Mouse (Mus musculus) C2C12 (cell line): Measurements from ENCODE around the gene Wrap53. TPM values are rescaled to one million over a fixed set of nuclear protein-coding genes. Genes with fewer than 3 reads are reported as not detected.

ENCODE experiments used
- H3K27me3 ChIP-seq: one replicate; pipeline ENCODE4 v1.6.1; 2011; ENCODE audit not compliant: control insufficient read depth, insufficient read depth, insufficient read length
- H3K36me3 ChIP-seq: one replicate; pipeline ENCODE4 v1.6.1; 2011; ENCODE audit not compliant: control insufficient read depth, insufficient read depth
- H3K4me3 ChIP-seq: one replicate; pipeline ENCODE4 v1.5.1; 2011; ENCODE audit warnings: mild to moderate bottlenecking, control low read depth; ENCODE audit not compliant: poor library complexity, insufficient read depth, severe bottlenecking
- H3K79me2 ChIP-seq: one replicate; pipeline ENCODE4 v1.6.1; 2011; ENCODE audit not compliant: control insufficient read depth, insufficient read depth
- H3K79me3 ChIP-seq: one replicate; pipeline ENCODE4 v1.6.1; 2011; ENCODE audit warnings: low read depth, control low read depth
- H3ac ChIP-seq: one replicate; pipeline ENCODE3; 2011; ENCODE audit warnings: low read depth; ENCODE audit not compliant: control insufficient read depth, insufficient read length
- CEBPB ChIP-seq: IDR thresholded peaks from one replicate; pipeline ENCODE4 v1.6.1; 2011; ENCODE audit warnings: low read depth, mild to moderate bottlenecking, control low read depth, moderate library complexity
- CTCF ChIP-seq: IDR thresholded peaks from one replicate; pipeline ENCODE4 v1.5.1; 2011; ENCODE audit not compliant: control insufficient read depth, insufficient read depth, insufficient read length
- FOSL1 ChIP-seq: IDR thresholded peaks from one replicate; pipeline ENCODE4 v1.8.0; 2011; ENCODE audit warnings: mild to moderate bottlenecking, low read length; ENCODE audit not compliant: poor library complexity, insufficient read depth, severe bottlenecking
- MAX ChIP-seq: IDR thresholded peaks from one replicate; pipeline ENCODE4 v1.6.1; 2011; ENCODE audit warnings: mild to moderate bottlenecking, control low read depth
- MYOD1 ChIP-seq: IDR thresholded peaks from one replicate; pipeline ENCODE4 v1.6.1; 2011; ENCODE audit warnings: low read depth; ENCODE audit not compliant: control insufficient read depth, insufficient read length
- MYOG ChIP-seq: IDR thresholded peaks from one replicate; pipeline ENCODE4 v1.6.1; 2011; ENCODE audit not compliant: control insufficient read depth, insufficient read length; ENCODE audit errors: extremely low read depth
- USF1 ChIP-seq: IDR thresholded peaks from one replicate; pipeline ENCODE4 v1.6.1; 2011; ENCODE audit warnings: low read depth, mild to moderate bottlenecking, control low read depth, moderate library complexity
- polyA plus RNA-seq: library from polyadenylated mRNA; unstranded; fragments of >200 nt; fragmentation: generic; extraction: Trizol; gene quantifications from one replicate; pipeline ENCODE4 v1.2.1, GENCODE M21; 2012; ENCODE audit warnings: missing spikeins

Wrap53 gene
- polyA plus RNA-seq, 1 experiment: 21.9 TPM

DNA sequence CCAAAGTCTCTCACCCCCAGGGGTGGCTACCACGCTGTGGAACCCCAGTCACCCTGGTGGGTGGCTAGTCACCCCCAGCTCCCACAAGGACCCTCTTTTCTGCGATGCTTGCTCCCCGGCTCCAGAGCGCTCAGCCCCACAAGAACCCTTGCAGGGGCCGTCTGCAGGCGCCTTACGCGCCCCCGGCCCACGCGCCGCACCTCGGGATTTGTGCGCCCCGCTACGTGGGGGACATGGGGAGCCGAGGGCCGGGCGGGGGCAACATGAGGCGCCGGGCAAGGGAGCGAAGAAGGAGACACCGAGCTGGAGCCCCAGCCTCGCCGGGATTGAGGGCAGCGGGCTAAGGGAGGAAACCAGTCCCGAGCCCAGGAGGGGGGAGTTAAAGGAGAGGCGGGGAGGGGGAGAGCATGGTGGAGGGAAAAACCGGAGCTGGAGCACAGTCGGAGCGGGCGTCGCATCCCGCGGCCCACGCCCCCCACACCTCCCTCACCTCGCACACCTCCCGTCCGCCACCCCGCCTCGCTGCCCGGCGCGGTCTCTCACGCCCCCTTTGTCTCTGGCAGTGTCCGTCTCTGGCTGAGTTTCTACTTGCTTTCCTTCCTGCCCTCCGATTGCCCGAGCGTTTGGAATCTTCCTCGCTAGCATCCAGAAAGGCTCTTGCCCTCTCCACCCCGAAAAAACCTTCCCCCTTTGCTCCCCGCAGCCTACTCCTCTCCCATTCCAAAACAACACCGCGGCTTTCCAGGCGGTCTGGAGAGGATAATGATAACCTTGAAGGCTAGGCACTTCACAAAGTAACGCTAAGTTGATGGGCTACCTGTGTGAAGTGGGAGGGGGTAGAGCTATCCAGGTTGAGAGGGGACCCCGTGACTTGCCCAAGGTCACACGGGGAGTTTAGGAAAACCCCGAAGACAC lies 19.9 kb downstream of the Wrap53 start, which contains the start of gene Efnb3:
Gene Efnb3 (minus strand): TSS at position 355 of the 915 bp plus-strand sequence.
- Histone ChIP-seq H3ac (no peak within 1 kb of the TSS), H3K4me3 (no peak within 1 kb of the TSS), H3K79me3 (no peaks in the 10 kb centered on the region), H3K79me2 (no peaks in the 10 kb centered on the region), H3K36me3 (peaks cover 29% of the 10 kb centered on the region), H3K27me3 (no peaks in the 10 kb centered on the region)
- no peak for TF ChIP-seq MYOG
- no peak for TF ChIP-seq CEBPB
- TF ChIP-seq MAX: no peak
- no peak for TF ChIP-seq FOSL1
- no peak for TF ChIP-seq CTCF
- no peak for TF ChIP-seq MYOD1
- no peak for TF ChIP-seq USF1

DNA sequence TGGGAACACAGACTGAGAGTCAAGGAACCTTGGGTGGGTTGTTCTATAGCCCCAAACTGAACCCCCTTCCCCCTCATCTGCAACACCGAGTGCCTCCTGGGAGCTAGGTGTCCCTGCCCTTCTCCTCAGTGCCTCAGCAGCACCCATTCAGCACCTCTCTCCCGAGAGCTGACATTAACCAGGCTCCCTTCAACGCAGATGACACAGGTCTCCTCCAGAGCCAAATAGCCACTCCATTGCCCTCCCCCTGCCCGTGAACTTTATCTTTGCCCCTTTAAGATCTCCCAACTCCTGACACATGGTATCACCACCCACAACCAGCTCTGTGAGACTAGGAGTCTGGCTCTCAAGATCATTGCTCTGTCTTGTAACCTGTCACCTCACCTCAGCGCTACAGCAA lies 20.9 kb downstream of the Wrap53 start:
- TF ChIP-seq MYOD1 (no peak), CEBPB (no peak), MAX (no peak), USF1 (no peak), CTCF (no peak), FOSL1 (no peak), MYOG (no peak)
- no peak overlapping the region for H3K4me3 ChIP-seq
- peaks cover 23% of the 10 kb centered on the region for H3K36me3 ChIP-seq

GRCm38 (mm10) chr11:69558756-69559155 lies 21.3 kb downstream of the Wrap53 start:
- TF ChIP-seq CEBPB (no peak), MYOG (no peak), CTCF (no peak), MYOD1 (no peak), MAX (no peak), FOSL1 (no peak), USF1 (no peak)
- no peak overlapping the region for H3ac ChIP-seq
- H3K79me2 ChIP-seq: no peaks in the 10 kb centered on the region
- no peaks in the 10 kb centered on the region for H3K79me3 ChIP-seq
- H3K27me3 ChIP-seq: no peaks in the 10 kb centered on the region
- H3K36me3 ChIP-seq: peaks cover 20% of the 10 kb centered on the region
- no peak overlapping the region for H3K4me3 ChIP-seq

More for the DNA sequence above, 20.9 kb downstream of the Wrap53 start:
- Histone ChIP-seq H3K27me3 (no peaks in the 10 kb centered on the region), H3K79me3 (no peaks in the 10 kb centered on the region), H3K79me2 (no peaks in the 10 kb centered on the region), H3ac (no peak overlapping the region)

- Histone ChIP-seq H3ac (no peak overlapping the region), H3K4me3 (no peak overlapping the region), H3K36me3 (peaks cover 12% of the 10 kb centered on the region), H3K27me3 (no peaks in the 10 kb centered on the region), H3K79me2 (no peaks in the 10 kb centered on the region), H3K79me3 (no peaks in the 10 kb centered on the region)
- TF ChIP-seq CEBPB: no peak
- no peak for TF ChIP-seq MYOG
- no peak for TF ChIP-seq MAX
- no peak for TF ChIP-seq MYOD1
- no peak for TF ChIP-seq FOSL1
- no peak for TF ChIP-seq CTCF
- no peak for TF ChIP-seq USF1
Measured at GRCm38 (mm10) chr11:69557381-69557958, 22.6 kb downstream of the Wrap53 start.

- Histone ChIP-seq H3ac (no peak overlapping the region), H3K36me3 (no peaks in the 10 kb centered on the region), H3K79me2 (no peaks in the 10 kb centered on the region), H3K79me3 (no peaks in the 10 kb centered on the region), H3K4me3 (no peak overlapping the region), H3K27me3 (no peaks in the 10 kb centered on the region)
- no peak for TF ChIP-seq CTCF
- TF ChIP-seq FOSL1: no peak
- no peak for TF ChIP-seq MYOG
- TF ChIP-seq MAX: no peak
- no peak for TF ChIP-seq CEBPB
- TF ChIP-seq MYOD1: no peak
Measured at GRCm38 (mm10) chr11:69554539-69555140, 25.4 kb downstream of the Wrap53 start.
